Mouse (Mus musculus) thymus, postnatal 4 days (tissue): ENCODE data around the gene Pcbp2.

Experiments
- DNase-seq: peaks from one replicate; pipeline ENCODE4 v3.0.0; 2021

Pcbp2 gene

DNA sequence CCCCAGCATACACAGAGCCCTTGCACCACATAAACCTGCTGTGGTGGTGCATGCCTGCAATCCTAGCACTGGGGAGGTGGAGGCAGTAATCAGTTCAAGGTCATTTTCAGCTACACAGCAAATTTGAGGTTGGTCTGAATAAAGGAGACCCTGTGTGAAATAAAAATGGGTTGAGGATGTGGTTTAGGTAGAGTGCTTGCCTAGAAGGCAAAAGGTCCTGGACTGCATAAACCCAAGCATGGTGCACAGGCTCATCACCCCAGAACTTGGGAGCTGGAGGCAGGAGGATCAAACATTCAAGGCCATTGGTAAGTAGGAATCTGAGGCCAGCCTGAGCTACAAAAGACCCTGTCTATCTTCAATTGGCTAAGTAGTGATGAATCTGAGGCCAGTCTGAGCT, 37.2 kb downstream of the Pcbp2 start:
- DNase-seq, result no peak

DNA sequence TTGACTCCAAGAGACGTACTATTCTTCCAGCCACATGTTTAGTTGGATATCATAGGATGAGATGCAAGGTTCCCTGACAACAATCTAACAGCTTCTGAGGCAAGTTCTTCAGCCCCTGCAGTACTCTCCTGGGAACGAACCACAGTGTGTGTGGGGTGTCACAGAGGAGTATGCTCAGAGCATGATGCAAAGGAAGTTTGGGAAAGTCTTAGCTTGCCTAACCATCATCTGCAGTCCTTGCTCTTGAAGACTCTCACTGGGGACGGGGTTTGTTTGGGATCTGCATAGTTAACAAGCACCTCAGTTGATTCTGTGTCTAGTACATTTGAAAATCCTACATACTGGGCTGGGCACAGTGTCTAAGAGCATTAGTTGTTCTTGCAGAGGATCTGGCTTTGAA, 38.0 kb downstream of the Pcbp2 start:
- no peak for DNase-seq

GRCm38 (mm10) chr15:102510110-102510509, 39.8 kb downstream of the Pcbp2 start:
- no peak for DNase-seq

DNA sequence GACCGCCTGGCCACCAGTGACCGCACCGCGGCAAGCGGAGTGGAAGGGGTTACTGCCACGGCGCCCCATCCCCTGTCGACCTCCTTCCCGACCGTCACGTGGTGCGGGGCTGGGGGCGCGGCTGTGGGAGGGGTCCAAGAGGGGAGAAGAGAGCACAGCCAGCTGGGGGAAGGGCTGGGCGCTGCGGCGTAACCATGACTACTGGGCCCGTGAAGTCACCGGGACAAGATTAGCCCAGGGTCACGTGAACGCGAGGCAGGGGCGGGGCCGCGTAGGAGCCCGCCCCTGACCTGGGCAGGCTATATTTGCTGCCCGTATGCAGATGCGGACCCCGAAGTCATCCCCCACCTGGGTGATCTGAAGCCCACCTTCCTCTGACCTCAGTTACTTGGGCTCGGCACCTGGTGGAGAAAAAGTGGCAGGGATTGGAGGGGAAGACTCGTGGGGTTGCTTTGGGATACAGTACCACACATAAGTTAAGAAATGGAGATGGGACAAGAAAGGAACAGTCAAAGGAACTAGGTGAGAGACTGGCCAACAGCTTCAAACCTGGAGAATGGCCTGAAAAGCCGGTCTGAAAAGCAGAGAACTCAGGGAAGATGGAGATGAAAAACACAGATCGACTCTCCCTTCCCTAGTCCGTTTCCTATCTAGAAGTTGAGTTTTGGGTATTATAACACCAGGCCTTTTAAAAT, 40.4 kb downstream of the Pcbp2 start:
- DNase-seq, result peak; percentile 85

- no peak for DNase-seq
Observed at GRCm38 (mm10) chr15:102511285-102511833, 41.0 kb downstream of the Pcbp2 start.

- no peak for DNase-seq
Observed at GRCm38 (mm10) chr15:102512010-102512409, 41.7 kb downstream of the Pcbp2 start.

DNA sequence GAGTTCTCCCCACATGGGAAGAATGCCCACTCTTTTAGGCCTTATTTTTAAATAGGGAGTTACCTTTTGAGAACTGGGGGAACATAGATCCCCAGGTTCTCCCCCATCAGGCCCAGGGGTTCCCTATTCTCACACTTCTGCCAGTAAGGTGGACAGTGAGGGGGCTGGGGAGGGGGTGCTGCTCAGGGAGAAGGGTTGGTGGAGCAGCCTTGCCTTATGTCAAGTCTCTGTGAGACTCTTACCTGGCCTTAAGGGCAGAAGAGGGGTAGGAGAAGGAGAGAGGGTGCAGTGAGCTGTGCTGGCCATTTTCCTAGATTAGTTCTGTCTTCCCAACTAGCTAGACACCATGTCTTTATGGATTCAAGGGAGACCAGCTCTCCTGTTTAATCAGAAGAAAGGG, 42.1 kb downstream of the Pcbp2 start:
- no peak for DNase-seq

GRCm38 (mm10) chr15:102513004-102513403, 42.7 kb downstream of the Pcbp2 start:
- no peak for DNase-seq

GRCm38 (mm10) chr15:102515261-102515660, 44.9 kb downstream of the Pcbp2 start:
- DNase-seq, result no peak

DNA sequence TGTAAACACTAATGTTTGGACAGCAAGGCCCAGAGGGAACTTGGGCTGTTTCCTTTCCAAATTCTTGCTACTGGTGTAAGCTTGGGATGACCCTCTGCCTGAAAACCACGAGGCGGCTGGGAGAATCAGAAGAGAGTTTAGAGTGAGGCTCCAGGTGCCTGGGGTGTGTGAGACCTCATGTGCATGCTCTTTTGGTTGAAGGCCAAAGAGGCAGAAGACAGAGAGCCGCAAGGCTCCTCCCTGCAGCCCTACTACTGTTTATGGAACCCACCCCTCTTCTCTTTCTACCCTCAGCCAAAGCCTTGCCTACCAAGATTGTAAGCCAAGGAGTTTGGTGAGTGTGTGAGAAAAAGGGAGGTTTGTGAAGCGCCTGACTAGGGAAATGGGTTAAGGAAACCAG, 45.5 kb downstream of the Pcbp2 start:
- DNase-seq, result no peak

DNA sequence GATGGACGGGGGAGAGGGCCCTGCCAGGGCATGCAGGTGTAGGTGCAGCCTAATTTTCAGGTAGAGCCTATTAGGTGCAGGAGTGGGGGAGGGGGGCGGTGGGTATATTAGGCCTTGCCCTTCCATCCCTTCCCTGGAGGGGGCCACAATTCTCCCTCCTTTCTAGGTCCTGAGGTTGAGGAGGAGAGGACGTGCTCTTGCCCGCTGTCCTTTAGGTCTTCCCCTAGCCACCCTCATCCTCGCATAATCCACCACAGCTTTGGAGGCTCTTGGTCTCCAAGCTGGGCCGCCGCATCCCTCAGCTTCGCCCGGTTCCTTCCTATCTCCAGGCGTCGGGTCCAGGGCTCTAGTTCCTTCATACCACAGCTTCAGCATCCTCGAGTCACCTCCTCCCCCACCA, 46.0 kb downstream of the Pcbp2 start:
- no peak for DNase-seq

GRCm38 (mm10) chr15:102516728-102517404, 46.5 kb downstream of the Pcbp2 start, which contains the start of gene Map3k12:
TSS of gene Map3k12 (minus strand) at chr15:102517064.
- peak; percentile 77 for DNase-seq

DNA sequence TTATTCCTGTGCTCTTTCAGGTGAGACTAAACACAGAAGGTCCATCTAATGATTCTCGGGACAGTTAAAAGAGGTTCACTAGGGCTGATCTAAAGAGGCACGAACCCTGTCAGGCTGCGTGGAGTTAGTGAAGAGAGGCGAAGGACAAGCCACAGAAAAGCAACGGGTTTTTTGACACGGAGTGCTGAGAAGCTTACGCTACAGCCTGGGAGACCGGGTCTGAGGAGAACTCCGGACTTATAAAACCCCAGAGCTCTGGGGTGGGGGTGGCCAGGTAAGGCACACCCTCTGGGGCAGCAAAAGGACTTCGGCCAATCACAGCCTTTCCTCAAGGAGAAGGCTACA, 47.3 kb downstream of the Pcbp2 start:
- no peak for DNase-seq

- DNase-seq, result peak; percentile 97
Observed at GRCm38 (mm10) chr15:102517976-102518858, 47.9 kb downstream of the Pcbp2 start, which contains the start of gene Tarbp2. TSS of gene Tarbp2 (plus strand) at chr15:102518192.

GRCm38 (mm10) chr15:102518859-102519201, 48.5 kb downstream of the Pcbp2 start:
- DNase-seq, result no peak

- peak; percentile 23 for DNase-seq
Observed at GRCm38 (mm10) chr15:102519211-102520141, 49.1 kb downstream of the Pcbp2 start.

DNA sequence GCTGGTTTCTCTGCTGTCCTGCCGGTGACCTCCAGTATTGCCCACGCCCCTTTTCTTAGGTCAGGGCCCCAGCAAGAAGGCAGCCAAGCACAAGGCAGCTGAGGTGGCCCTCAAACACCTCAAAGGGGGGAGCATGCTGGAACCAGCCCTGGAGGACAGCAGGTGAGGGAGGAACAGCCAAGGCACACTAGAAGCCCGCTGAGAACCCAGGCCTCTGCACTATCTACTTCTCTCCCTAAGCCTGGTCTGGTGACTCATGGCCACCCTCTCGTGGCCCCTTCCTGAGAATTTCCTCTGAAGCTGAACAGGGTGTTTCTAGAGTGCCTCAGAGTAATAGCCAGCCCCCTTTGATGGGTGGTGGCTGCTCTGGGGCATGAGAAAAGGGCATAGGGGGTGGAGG, 50.1 kb downstream of the Pcbp2 start:
- DNase-seq, result no peak

DNA sequence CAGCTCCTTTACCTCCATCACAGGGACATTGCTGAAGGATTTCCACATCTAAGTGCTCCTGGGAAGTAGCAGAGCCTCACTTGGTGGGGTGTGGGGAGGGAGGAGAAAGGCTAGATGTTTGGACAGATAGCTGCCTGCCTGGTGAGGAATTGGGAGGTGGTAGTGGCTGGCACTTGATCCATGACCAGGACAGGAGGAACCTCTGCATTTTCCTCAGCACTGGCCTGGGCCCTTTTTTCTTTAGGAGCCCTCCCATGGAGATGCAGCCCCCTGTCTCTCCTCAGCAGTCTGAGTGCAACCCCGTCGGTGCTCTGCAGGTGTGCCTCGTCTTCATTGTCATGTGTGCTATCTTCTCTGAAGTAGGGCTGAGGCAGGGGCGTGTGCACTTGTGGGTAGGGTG, 51.1 kb downstream of the Pcbp2 start:
- DNase-seq, result no peak

DNA sequence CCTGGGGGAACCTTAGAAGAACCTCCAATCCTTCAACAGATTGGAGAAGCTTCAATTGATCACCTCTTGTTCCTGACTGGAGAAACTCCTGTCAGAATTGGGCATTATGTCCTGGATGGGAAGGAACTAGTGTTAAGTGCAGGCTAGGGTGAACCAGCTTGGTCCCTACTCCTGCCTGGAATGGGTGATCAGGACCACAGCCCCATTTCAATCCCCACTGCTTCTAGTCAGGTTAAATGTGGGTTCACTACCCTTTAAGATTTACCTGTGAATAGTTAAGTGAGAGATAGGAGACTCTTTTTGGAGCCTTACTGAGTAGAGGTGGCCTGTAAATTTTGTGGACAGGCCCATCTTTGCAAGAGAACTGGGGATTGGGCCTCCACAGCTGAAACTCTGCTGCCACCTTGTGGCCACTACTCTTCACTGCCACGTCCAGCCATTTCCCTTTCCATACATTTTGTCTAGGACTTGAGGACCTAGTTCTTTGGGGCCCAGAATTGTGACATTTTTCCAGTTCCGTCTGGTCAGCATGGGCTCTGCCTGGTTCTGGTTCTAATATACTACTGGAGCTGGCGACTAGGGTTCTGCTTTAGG, 54.6 kb downstream of the Pcbp2 start, which contains the start of gene Npff:
TSS of gene Npff (minus strand) at position 51 of the 594 bp plus-strand sequence.
- peak; percentile 85 for DNase-seq

- peak; percentile 41 for DNase-seq
Observed at GRCm38 (mm10) chr15:102526111-102527002, 56.0 kb downstream of the Pcbp2 start.

DNA sequence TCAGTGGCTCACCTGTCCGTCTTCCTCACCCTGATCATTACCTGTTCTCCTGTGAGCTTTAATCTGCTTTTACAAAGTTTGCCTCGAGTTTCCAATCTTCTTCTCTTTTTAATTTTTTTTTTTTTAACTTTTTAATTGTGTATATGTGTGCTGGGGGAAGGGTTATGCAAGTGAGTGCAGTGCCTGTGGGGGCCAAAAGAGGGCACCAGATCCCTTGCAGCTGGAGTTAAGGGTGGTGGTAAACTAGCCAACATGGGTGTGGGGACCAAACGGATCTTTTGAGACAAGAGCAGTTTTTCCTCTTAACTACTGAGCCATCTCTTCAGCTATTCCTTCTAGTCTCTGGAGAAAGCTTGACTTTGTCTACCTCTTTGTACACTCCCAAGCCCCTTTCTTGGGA, 57.6 kb downstream of the Pcbp2 start:
- peak; percentile 62 for DNase-seq
